Mouse (Mus musculus): ENCODE results near the gene Csf2rb2. TPM values are rescaled to one million over a fixed set of nuclear protein-coding genes. Genes with fewer than 3 reads are reported as not detected.
"Not testable (repeated sequence)": the region's sequence is repeated elsewhere in the genome, so short reads cannot be mapped to it uniquely, and the experiment has no call there.

The Csf2rb2 gene
- polyA plus RNA-seq, 1 experiment from 2014 or later: 0.90 TPM

DNA sequence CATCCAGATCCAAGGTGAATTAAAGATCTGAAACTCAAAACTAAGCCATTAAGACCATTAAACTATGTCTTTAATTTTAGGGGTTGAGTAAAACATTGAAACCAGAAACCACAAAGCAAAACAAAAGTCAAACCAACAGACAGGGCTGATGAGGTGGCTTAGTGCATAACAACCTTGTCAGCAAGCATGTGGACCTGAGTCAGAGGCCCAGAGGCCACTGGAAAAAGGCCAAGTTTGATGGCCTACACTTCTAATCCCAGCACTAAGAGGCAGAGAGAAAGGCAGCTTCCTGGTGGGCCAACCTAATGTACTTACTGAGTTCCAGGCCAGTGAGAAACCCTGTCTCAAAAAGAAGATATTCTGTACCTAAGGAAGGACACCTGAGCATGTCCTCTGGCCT lies 4.7 kb downstream of the Csf2rb2 start:
- no peak overlapping the region for H3K4me3 ChIP-seq (replicated peaks; ENCODE audit: low read length)
- no peak overlapping the region for H3K4me2 ChIP-seq (ENCODE audit: low read depth, low read length)
- H3K27me3 ChIP-seq (ENCODE audit: control insufficient read depth, insufficient read depth, low read length): no peaks in the 10 kb centered on the region
- H3K9me3 ChIP-seq (replicated peaks; ENCODE audit: control insufficient read depth, low read length): no peaks in the 10 kb centered on the region
- H3K9ac ChIP-seq (ENCODE audit: low read length): no peak overlapping the region
- no peak overlapping the region for H3K27ac ChIP-seq (ENCODE audit: low read length)
- H3K4me1 ChIP-seq (ENCODE audit: control insufficient read depth, insufficient read depth, low read length): no peaks in the 10 kb centered on the region
- no peaks in the 10 kb centered on the region for H3K36me3 ChIP-seq (ENCODE audit: control insufficient read depth, insufficient read depth, low read length)
- ATAC-seq (ENCODE audit: insufficient read depth, low FRiP score): no peak

DNA sequence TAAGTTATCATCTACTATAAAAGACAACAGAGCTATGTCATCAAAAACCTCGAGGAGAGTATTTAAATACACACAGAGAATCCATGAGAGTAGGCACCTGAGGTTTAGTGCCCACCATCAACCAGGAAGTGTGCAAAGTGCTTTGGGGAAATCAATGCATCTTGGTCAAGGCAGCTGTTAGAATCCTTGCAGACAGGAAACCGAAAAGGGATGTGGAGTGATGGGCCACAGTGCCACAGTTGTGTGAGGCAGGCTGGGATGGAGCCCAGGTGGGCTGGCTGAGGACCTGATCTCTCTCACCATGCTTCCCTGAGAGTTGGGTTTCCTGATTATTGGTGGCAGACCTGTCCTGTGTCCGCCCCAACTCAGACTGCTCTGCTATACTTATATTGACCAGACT lies 5.9 kb downstream of the Csf2rb2 start:
- H3K4me3 ChIP-seq (replicated peaks; ENCODE audit: low read length): no peak overlapping the region
- H3K9ac ChIP-seq (ENCODE audit: low read length): no peak overlapping the region
- H3K27ac ChIP-seq (ENCODE audit: low read length): no peak overlapping the region
- no peaks in the 10 kb centered on the region for H3K27me3 ChIP-seq (ENCODE audit: control insufficient read depth, insufficient read depth, low read length)
- no peaks in the 10 kb centered on the region for H3K4me1 ChIP-seq (ENCODE audit: control insufficient read depth, insufficient read depth, low read length)
- whole genome bisulfite sequencing: 71% methylated on average over 3 of the region's 3 CpGs
- no peak overlapping the region for H3K4me2 ChIP-seq (ENCODE audit: low read depth, low read length)
- ATAC-seq (ENCODE audit: insufficient read depth, low FRiP score): no peak
- H3K9me3 ChIP-seq (replicated peaks; ENCODE audit: control insufficient read depth, low read length): no peaks in the 10 kb centered on the region
- no peaks in the 10 kb centered on the region for H3K36me3 ChIP-seq (ENCODE audit: control insufficient read depth, insufficient read depth, low read length)

- no peaks in the 10 kb centered on the region for H3K4me1 ChIP-seq (ENCODE audit: control insufficient read depth, insufficient read depth, low read length)
- H3K27me3 ChIP-seq (ENCODE audit: control insufficient read depth, insufficient read depth, low read length): no peaks in the 10 kb centered on the region
- H3K27ac ChIP-seq (ENCODE audit: low read length): no peak overlapping the region
- ATAC-seq (ENCODE audit: insufficient read depth, low FRiP score): no peak
- no peaks in the 10 kb centered on the region for H3K36me3 ChIP-seq (ENCODE audit: control insufficient read depth, insufficient read depth, low read length)
- 69% methylated on average over 1 of the region's 1 CpGs for WGBS
- H3K9me3 ChIP-seq (replicated peaks; ENCODE audit: control insufficient read depth, low read length): no peaks in the 10 kb centered on the region
- H3K4me2 ChIP-seq (ENCODE audit: low read depth, low read length): no peak overlapping the region
- H3K9ac ChIP-seq (ENCODE audit: low read length): no peak overlapping the region
- H3K4me3 ChIP-seq (replicated peaks; ENCODE audit: low read length): no peak overlapping the region
These were observed 7.0 kb downstream of the Csf2rb2 start for GRCm38 (mm10) chr15:78298558-78298957.

DNA sequence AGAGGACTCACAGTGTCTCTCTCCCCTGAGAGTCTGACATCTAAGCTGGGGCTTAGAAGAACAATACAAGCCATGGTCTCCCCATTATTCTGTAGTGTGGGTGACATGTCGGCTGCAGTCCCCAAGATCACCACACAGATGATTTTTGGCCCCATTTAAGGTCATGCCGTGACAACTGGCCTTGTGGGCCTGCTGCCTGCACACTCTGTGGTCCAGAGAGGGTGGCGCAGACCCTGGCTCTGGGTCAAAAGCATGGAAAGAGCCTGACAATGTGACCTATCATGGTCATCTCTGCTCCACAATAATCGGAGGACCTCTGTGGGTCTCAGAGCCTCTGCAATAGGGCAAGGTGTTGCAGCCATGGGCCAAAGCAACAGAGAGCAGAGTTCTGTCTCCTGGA lies 11.8 kb downstream of the Csf2rb2 start:
- Histone ChIP-seq H3K27me3 (ENCODE audit: control insufficient read depth, insufficient read depth, low read length) (no peaks in the 10 kb centered on the region), H3K9ac (ENCODE audit: low read length) (no peak overlapping the region), H3K4me1 (ENCODE audit: control insufficient read depth, insufficient read depth, low read length) (no peaks in the 10 kb centered on the region), H3K9me3 (replicated peaks; ENCODE audit: control insufficient read depth, low read length) (no peaks in the 10 kb centered on the region), H3K4me3 (replicated peaks; ENCODE audit: low read length) (no peak overlapping the region), H3K4me2 (ENCODE audit: low read depth, low read length) (no peak overlapping the region), H3K36me3 (ENCODE audit: control insufficient read depth, insufficient read depth, low read length) (no peaks in the 10 kb centered on the region), H3K27ac (ENCODE audit: low read length) (no peak overlapping the region)
- WGBS: 80% methylated on average over 4 of the region's 4 CpGs
- no peak for ATAC-seq (ENCODE audit: insufficient read depth, low FRiP score)

- H3K27ac ChIP-seq (ENCODE audit: low read length); H3K9me3 ChIP-seq (replicated peaks; ENCODE audit: control insufficient read depth, low read length); H3K36me3 ChIP-seq (ENCODE audit: control insufficient read depth, insufficient read depth, low read length); H3K4me2 ChIP-seq (ENCODE audit: low read depth, low read length); H3K4me3 ChIP-seq (replicated peaks; ENCODE audit: low read length); H3K4me1 ChIP-seq (ENCODE audit: control insufficient read depth, insufficient read depth, low read length); H3K9ac ChIP-seq (ENCODE audit: low read length); H3K27me3 ChIP-seq (ENCODE audit: control insufficient read depth, insufficient read depth, low read length): not testable (repeated sequence)
- WGBS: 5% methylated on average over 2 of the region's 2 CpGs
- ATAC-seq (ENCODE audit: insufficient read depth, low FRiP score): peak; percentile 64; the same call in 1 of the 2 replicates
These were observed 12.3 kb downstream of the Csf2rb2 start for GRCm38 (mm10) chr15:78293228-78293627.

DNA sequence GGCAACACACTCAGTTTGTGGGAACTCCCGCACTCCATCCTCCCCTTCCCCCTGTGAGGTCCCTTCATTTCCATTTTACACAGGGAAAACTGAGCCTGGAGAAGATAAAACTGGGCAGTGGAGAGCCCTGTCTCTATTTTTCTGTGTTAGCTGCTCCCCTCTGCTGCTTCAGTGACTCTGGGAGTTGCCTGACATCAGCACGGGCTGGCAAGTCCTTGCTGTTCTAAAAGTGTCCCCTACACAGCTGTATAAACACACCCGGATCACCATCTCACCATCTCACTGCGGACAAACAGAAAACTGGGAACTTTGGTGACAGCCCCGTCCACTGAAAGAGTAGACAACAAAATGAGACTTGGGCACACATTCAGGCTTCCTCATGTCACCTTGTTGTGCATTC lies 15.7 kb downstream of the Csf2rb2 start:
- WGBS: 47% methylated on average over 4 of the region's 5 CpGs
- H3K4me3 ChIP-seq (replicated peaks; ENCODE audit: low read length); H3K27me3 ChIP-seq (ENCODE audit: control insufficient read depth, insufficient read depth, low read length); H3K36me3 ChIP-seq (ENCODE audit: control insufficient read depth, insufficient read depth, low read length); ATAC-seq (ENCODE audit: insufficient read depth, low FRiP score); H3K9ac ChIP-seq (ENCODE audit: low read length); H3K4me1 ChIP-seq (ENCODE audit: control insufficient read depth, insufficient read depth, low read length); H3K9me3 ChIP-seq (replicated peaks; ENCODE audit: control insufficient read depth, low read length); H3K27ac ChIP-seq (ENCODE audit: low read length); H3K4me2 ChIP-seq (ENCODE audit: low read depth, low read length): not testable (repeated sequence)

DNA sequence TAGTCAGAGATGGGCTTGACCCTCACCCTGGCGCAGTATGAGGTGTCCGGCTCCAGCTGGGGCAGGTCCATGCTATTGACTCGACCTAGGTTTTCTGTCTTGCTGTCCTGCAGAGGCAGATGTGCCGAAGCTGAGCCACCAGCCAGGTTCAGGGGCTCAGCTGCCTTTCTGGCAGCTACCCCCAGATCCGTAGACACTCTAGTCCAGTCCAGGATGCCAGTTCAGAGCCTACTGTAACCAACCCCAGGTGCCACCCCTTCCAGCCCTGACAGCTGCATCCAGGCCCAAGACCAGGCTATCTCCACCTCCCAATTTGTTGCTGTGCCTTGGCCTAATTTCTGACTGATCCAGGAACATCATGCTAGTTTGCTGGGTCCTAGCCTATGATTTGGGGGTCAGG lies 17.6 kb downstream of the Csf2rb2 start:
- H3K4me1 ChIP-seq (ENCODE audit: control insufficient read depth, insufficient read depth, low read length): no peaks in the 10 kb centered on the region
- H3K27ac ChIP-seq (ENCODE audit: low read length): no peak overlapping the region
- no peaks in the 10 kb centered on the region for H3K27me3 ChIP-seq (ENCODE audit: control insufficient read depth, insufficient read depth, low read length)
- no peaks in the 10 kb centered on the region for H3K36me3 ChIP-seq (ENCODE audit: control insufficient read depth, insufficient read depth, low read length)
- ATAC-seq (ENCODE audit: insufficient read depth, low FRiP score): no peak
- no peak overlapping the region for H3K4me3 ChIP-seq (replicated peaks; ENCODE audit: low read length)
- no peaks in the 10 kb centered on the region for H3K9me3 ChIP-seq (replicated peaks; ENCODE audit: control insufficient read depth, low read length)
- 79% methylated on average over 5 of the region's 5 CpGs for WGBS
- no peak overlapping the region for H3K4me2 ChIP-seq (ENCODE audit: low read depth, low read length)
- no peak overlapping the region for H3K9ac ChIP-seq (ENCODE audit: low read length)

- Histone ChIP-seq H3K27me3 (ENCODE audit: control insufficient read depth, insufficient read depth, low read length) (no peaks in the 10 kb centered on the region), H3K9ac (ENCODE audit: low read length) (no peak overlapping the region), H3K36me3 (ENCODE audit: control insufficient read depth, insufficient read depth, low read length) (no peaks in the 10 kb centered on the region), H3K4me3 (replicated peaks; ENCODE audit: low read length) (no peak overlapping the region), H3K27ac (ENCODE audit: low read length) (no peak overlapping the region), H3K4me1 (ENCODE audit: control insufficient read depth, insufficient read depth, low read length) (no peaks in the 10 kb centered on the region), H3K4me2 (ENCODE audit: low read depth, low read length) (no peak overlapping the region), H3K9me3 (replicated peaks; ENCODE audit: control insufficient read depth, low read length) (no peaks in the 10 kb centered on the region)
- WGBS: 68% methylated on average over 2 of the region's 2 CpGs
- no peak for ATAC-seq (ENCODE audit: insufficient read depth, low FRiP score)
These were observed 27.2 kb downstream of the Csf2rb2 start for GRCm38 (mm10) chr15:78278308-78278707.

GRCm38 (mm10) chr15:78271208-78271607 lies 34.3 kb downstream of the Csf2rb2 start:
- Histone ChIP-seq H3K36me3 (ENCODE audit: control insufficient read depth, insufficient read depth, low read length) (no peaks in the 10 kb centered on the region), H3K9me3 (replicated peaks; ENCODE audit: control insufficient read depth, low read length) (0 out of 2 replicates have a peak, but pooled peaks cover 5% of the 10 kb centered on the region), H3K4me3 (replicated peaks; ENCODE audit: low read length) (no peak overlapping the region), H3K4me2 (ENCODE audit: low read depth, low read length) (no peak overlapping the region), H3K27ac (ENCODE audit: low read length) (no peak overlapping the region), H3K9ac (ENCODE audit: low read length) (no peak overlapping the region), H3K27me3 (ENCODE audit: control insufficient read depth, insufficient read depth, low read length) (no peaks in the 10 kb centered on the region), H3K4me1 (ENCODE audit: control insufficient read depth, insufficient read depth, low read length) (no peaks in the 10 kb centered on the region)
- no peak for ATAC-seq (ENCODE audit: insufficient read depth, low FRiP score)

DNA sequence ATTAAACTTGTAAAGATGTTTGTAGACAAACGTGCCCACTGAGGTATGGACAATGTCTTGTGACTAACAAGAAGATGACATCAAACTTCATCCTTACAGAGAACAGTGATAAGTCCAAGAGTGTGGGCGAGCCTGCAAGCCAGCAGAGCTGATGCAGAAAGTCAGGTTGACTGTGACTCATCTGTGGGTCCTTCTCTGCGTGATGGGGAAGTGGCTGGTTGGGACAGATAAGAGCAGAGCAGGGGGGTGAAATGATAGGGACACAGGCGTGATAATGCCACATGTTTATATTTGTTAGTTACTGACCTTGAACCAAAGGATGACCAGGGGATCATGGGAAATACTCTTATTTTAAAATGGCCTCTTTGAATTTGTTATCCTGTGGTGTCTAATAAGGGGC lies 37.7 kb downstream of the Csf2rb2 start:
- no peak overlapping the region for H3K27ac ChIP-seq (ENCODE audit: low read length)
- no peak for ATAC-seq (ENCODE audit: insufficient read depth, low FRiP score)
- H3K36me3 ChIP-seq (ENCODE audit: control insufficient read depth, insufficient read depth, low read length): no peaks in the 10 kb centered on the region
- H3K9ac ChIP-seq (ENCODE audit: low read length): no peak overlapping the region
- H3K9me3 ChIP-seq (replicated peaks; ENCODE audit: control insufficient read depth, low read length): 0 out of 2 replicates have a peak, but pooled peaks cover 5% of the 10 kb centered on the region
- no peak overlapping the region for H3K4me3 ChIP-seq (replicated peaks; ENCODE audit: low read length)
- H3K4me2 ChIP-seq (ENCODE audit: low read depth, low read length): no peak overlapping the region
- WGBS: 57% methylated on average over 4 of the region's 4 CpGs
- H3K27me3 ChIP-seq (ENCODE audit: control insufficient read depth, insufficient read depth, low read length): no peaks in the 10 kb centered on the region
- no peaks in the 10 kb centered on the region for H3K4me1 ChIP-seq (ENCODE audit: control insufficient read depth, insufficient read depth, low read length)

Data from stomach, embryonic 16.5 days (tissue).